Mouse (Mus musculus): ENCODE results near the gene Tmem208. TPM values are rescaled to one million over a fixed set of nuclear protein-coding genes. Genes with fewer than 3 reads are reported as not detected.
A peak's percentile ranks its signal among the peaks of the same experiment; 100 is the strongest.
"Not testable (repeated sequence)": the region's sequence is repeated elsewhere in the genome, so short reads cannot be mapped to it uniquely, and the experiment has no call there.

The Tmem208 gene
- polyA plus RNA-seq, 1 experiment from 2014 or later, result 87.5 TPM

DNA sequence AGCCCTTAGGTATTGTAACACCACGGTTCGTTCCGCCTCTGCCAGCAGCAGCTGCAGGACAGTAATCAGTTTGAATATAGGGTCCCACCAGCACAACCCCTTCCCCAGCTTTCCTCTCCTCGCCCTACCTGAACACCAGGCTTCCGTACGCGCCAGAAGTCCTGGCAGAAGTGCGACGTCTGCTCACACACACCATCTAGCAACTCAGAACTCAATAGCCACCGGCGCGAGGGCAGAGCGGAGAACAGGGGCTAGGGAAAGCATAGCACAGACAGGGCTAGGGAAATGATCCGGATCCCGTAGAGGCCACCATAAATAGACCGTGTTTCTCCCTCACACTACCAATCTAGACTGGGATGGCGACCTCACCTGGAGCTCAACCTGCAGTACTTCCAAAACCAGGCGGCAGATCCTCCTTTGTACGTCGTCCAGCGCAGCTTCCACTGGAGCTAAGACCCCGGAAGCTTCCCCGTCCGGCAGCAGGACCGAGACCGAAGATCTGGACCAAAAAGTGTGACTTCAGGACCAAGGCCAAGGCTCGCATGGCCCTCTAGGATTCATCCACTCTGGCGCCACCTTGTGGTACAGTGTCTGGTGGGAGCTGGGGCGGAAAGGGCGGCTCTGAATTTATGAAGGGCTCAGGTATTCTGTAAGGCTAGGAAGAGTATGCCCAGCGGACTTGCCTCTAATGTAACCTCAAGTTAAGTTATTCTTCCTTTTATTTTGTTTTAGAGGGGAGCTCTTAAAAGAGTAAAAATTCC, 35.4 kb upstream of the Tmem208 start:
- no peak for ATAC-seq (ENCODE audit: low FRiP score)
- H3K4me3 ChIP-seq (replicated peaks), result peak overlapping the region; percentile 54
- H3K27ac ChIP-seq, result no peak overlapping the region
- peaks cover under 1% of the 10 kb centered on the region; the same call in 1 of the 2 replicates for H3K36me3 ChIP-seq (replicated peaks)
- H3K4me2 ChIP-seq, result peak overlapping the region; percentile 80
- H3K27me3 ChIP-seq, result peaks cover 34% of the 10 kb centered on the region
- 6% methylated on average over 31 of the region's 31 CpGs for WGBS
- H3K9ac ChIP-seq, result 0 out of 2 replicates have a peak overlapping the region, but pooled peaks have one; percentile 61
- H3K4me1 ChIP-seq, result peaks cover 44% of the 10 kb centered on the region
- no peaks in the 10 kb centered on the region for H3K9me3 ChIP-seq

DNA sequence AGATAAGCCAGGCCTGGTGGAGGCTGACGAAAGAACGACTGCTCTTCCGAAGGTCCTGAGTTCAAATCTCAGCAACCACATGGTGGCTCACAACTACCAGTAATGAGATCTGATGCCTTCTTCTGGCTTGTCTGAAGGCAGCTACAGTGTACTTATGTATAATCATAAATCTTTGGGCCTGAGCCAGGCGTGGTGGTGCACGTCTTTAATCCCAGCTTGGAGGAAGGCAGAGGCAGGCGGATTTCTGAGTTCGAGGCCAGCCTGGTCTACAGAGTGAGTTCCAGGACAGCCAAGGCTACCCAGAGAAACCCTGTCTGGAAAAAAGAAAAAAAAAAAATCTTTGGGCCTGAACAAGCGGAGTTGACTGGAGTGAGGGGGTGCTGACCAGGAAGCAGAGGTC, 34.8 kb upstream of the Tmem208 start:
- H3K4me3 ChIP-seq (replicated peaks); H3K4me2 ChIP-seq; H3K9ac ChIP-seq; H3K36me3 ChIP-seq (replicated peaks); H3K27ac ChIP-seq; ATAC-seq (ENCODE audit: low FRiP score); H3K9me3 ChIP-seq: not testable (repeated sequence)
- peaks cover 39% of the 10 kb centered on the region for H3K4me1 ChIP-seq
- 86% methylated on average over 8 of the region's 8 CpGs for WGBS
- peaks cover 34% of the 10 kb centered on the region for H3K27me3 ChIP-seq

DNA sequence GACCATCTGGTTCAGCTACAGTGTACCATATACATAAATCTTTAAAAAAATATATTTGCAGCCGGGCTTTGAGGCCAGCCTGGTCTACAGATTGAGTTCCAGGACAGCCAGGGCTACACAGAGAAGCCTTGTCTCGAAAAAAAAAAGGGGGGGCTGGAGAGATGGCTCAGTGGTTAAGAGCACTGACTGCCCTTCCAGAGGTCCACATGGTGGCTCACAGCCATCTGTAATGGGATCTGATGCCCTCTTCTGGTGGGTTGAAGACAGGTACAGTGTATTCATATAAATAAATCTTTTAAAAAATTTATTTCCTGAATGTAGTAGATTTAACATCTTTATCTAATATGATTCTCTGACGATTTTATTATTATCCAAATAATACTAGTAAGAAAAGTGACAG, 34.4 kb upstream of the Tmem208 start:
- peaks cover 34% of the 10 kb centered on the region for H3K27me3 ChIP-seq
- H3K9ac ChIP-seq; H3K4me2 ChIP-seq; H3K36me3 ChIP-seq (replicated peaks); ATAC-seq (ENCODE audit: low FRiP score); H3K27ac ChIP-seq; H3K4me3 ChIP-seq (replicated peaks); H3K9me3 ChIP-seq: not testable (repeated sequence)
- WGBS, result 65% methylated on average over 3 of the region's 3 CpGs
- peaks cover 38% of the 10 kb centered on the region for H3K4me1 ChIP-seq

GRCm38 (mm10) chr8:105292471-105292870, 33.7 kb upstream of the Tmem208 start:
- Histone ChIP-seq H3K4me1 (peaks cover 36% of the 10 kb centered on the region), H3K27ac (no peak overlapping the region), H3K9ac (no peak overlapping the region), H3K27me3 (peaks cover 34% of the 10 kb centered on the region), H3K9me3 (no peaks in the 10 kb centered on the region), H3K36me3 (replicated peaks) (no peaks in the 10 kb centered on the region), H3K4me2 (no peak overlapping the region), H3K4me3 (replicated peaks) (no peak overlapping the region)
- no peak for ATAC-seq (ENCODE audit: low FRiP score)
- WGBS, result 82% methylated on average over 7 of the region's 7 CpGs

DNA sequence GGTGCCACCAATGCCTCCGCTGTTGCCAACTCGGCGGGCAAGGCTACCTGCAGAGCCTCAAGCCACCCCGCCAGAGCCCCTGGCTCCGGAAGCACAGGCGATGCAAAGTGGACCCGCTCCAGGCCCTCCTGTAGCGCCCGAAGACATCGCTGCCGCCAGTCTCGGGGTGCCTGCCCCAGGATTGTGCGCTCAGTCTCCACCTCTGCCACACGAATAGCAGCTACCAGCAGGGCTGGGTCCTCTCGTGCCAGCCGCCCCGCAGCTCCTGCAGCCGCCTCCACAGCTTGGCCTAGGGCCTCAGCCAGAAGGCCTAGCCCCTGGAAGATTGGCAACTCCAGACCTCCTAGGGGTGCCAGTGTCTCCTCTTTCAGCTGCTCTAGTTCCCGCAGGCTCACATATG, 32.7 kb upstream of the Tmem208 start:
- ATAC-seq (ENCODE audit: low FRiP score), result no peak
- Histone ChIP-seq H3K9me3 (no peaks in the 10 kb centered on the region), H3K9ac (no peak overlapping the region), H3K36me3 (replicated peaks) (no peaks in the 10 kb centered on the region), H3K4me2 (no peak overlapping the region), H3K4me1 (peaks cover 31% of the 10 kb centered on the region), H3K27ac (no peak overlapping the region), H3K27me3 (peaks cover 34% of the 10 kb centered on the region), H3K4me3 (replicated peaks) (no peak overlapping the region)
- WGBS, result 78% methylated on average over 19 of the region's 19 CpGs

- H3K9ac ChIP-seq, result no peak overlapping the region
- WGBS, result 61% methylated on average over 9 of the region's 9 CpGs
- no peak for ATAC-seq (ENCODE audit: low FRiP score)
- peaks cover 33% of the 10 kb centered on the region for H3K27me3 ChIP-seq
- no peak overlapping the region for H3K27ac ChIP-seq
- no peak overlapping the region for H3K4me2 ChIP-seq
- no peaks in the 10 kb centered on the region for H3K9me3 ChIP-seq
- peaks cover 31% of the 10 kb centered on the region for H3K4me1 ChIP-seq
- H3K4me3 ChIP-seq (replicated peaks), result no peak overlapping the region
- H3K36me3 ChIP-seq (replicated peaks), result peaks cover 8% of the 10 kb centered on the region
These were observed 31.4 kb upstream of the Tmem208 start for GRCm38 (mm10) chr8:105294776-105295175.

GRCm38 (mm10) chr8:105295256-105295655, 30.9 kb upstream of the Tmem208 start:
- H3K4me2 ChIP-seq, result no peak overlapping the region
- no peak overlapping the region for H3K27ac ChIP-seq
- H3K36me3 ChIP-seq (replicated peaks), result peaks cover 13% of the 10 kb centered on the region
- 78% methylated on average over 11 of the region's 11 CpGs for WGBS
- H3K9me3 ChIP-seq, result no peaks in the 10 kb centered on the region
- no peak overlapping the region for H3K9ac ChIP-seq
- H3K27me3 ChIP-seq, result peaks cover 28% of the 10 kb centered on the region
- no peak for ATAC-seq (ENCODE audit: low FRiP score)
- H3K4me3 ChIP-seq (replicated peaks), result no peak overlapping the region
- H3K4me1 ChIP-seq, result peaks cover 26% of the 10 kb centered on the region

GRCm38 (mm10) chr8:105295895-105296573, 30.1 kb upstream of the Tmem208 start, which contains the start of gene Exoc3l:
Gene Exoc3l (minus strand): TSS chr8:105296101.
- no peak within 1 kb of the TSS for H3K9ac ChIP-seq
- 74% methylated on average over 11 of the region's 11 CpGs for WGBS
- H3K27ac ChIP-seq, result no peak within 1 kb of the TSS

GRCm38 (mm10) chr8:105297511-105298192, 28.5 kb upstream of the Tmem208 start, which contains the start of gene E2f4:
Gene E2f4 (plus strand): TSS chr8:105297663.
- Histone ChIP-seq H3K4me1 (peaks cover 19% of the 10 kb centered on the region), H3K9ac (peak within 1 kb of the TSS; percentile 89), H3K9me3 (no peaks in the 10 kb centered on the region), H3K27me3 (peaks cover 10% of the 10 kb centered on the region), H3K27ac (peak within 1 kb of the TSS; percentile 59; the same call in 1 of the 2 replicates), H3K36me3 (replicated peaks) (peaks cover 36% of the 10 kb centered on the region), H3K4me2 (peak within 1 kb of the TSS; percentile 98), H3K4me3 (replicated peaks) (peak within 1 kb of the TSS; percentile 86)
- peak; percentile 90 for ATAC-seq (ENCODE audit: low FRiP score)
- under 1% methylated on average over 58 of the region's 58 CpGs for WGBS

More at GRCm38 (mm10) chr8:105295895-105296573, 30.1 kb upstream of the Tmem208 start, which contains the start of gene Exoc3l:
- no peak for ATAC-seq (ENCODE audit: low FRiP score)
- Histone ChIP-seq H3K4me2 (peak within 1 kb of the TSS; percentile 98), H3K4me1 (peaks cover 19% of the 10 kb centered on the region), H3K9me3 (no peaks in the 10 kb centered on the region), H3K27me3 (peaks cover 20% of the 10 kb centered on the region), H3K4me3 (replicated peaks) (peak within 1 kb of the TSS; percentile 86), H3K36me3 (replicated peaks) (peaks cover 20% of the 10 kb centered on the region)

DNA sequence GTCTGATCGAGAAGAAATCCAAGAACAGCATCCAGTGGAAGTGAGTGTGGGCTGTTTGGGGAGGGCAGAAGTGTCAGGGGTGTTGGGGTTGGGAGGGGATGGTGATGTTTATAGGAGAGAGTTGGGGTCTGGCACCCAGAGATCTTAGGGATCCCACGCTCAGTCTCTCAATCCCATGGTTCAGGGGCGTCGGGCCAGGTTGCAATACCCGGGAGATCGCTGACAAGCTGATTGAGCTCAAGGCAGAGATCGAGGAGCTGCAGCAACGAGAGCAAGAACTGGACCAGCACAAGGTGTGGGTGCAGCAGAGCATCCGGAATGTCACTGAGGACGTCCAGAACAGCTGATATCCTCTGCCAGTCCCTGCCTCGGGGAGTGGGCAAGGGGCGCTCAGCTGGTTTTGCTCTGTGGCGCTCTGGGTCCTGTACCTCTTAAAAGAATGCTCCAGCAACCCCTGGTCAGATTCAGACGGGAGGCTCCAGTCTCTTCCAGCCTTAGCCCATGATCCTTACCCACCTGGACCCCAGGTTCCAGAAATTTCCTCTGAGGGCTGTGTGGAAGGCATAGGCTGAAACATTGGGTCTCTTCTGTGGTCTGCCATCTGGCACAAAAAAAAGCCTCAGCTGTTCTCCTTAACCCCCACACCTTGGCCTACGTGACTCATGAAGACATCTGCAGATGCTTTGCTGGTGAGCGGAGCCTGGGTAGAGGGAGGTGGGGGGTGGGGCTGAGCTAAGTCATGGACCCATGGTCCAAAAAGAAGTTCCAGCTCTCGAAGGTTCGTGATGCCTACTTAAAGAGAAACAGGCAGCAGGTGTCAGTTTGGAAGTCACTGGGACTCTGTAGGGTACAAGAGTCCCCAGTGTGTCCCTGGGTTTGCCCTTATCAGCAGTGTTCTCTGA, 27.6 kb upstream of the Tmem208 start:
- 69% methylated on average over 18 of the region's 18 CpGs for WGBS
- H3K4me3 ChIP-seq (replicated peaks), result peak overlapping the region; percentile 86

GRCm38 (mm10) chr8:105299962-105300361, 26.2 kb upstream of the Tmem208 start:
- Histone ChIP-seq H3K36me3 (replicated peaks) (peaks cover 57% of the 10 kb centered on the region), H3K4me3 (replicated peaks) (no peak overlapping the region), H3K4me1 (peaks cover 27% of the 10 kb centered on the region), H3K27ac (no peak overlapping the region), H3K9ac (no peak overlapping the region), H3K27me3 (peaks cover 3% of the 10 kb centered on the region), H3K9me3 (no peaks in the 10 kb centered on the region), H3K4me2 (no peak overlapping the region)
- no peak for ATAC-seq (ENCODE audit: low FRiP score)
- 94% methylated on average over 8 of the region's 8 CpGs for WGBS

More for the DNA sequence above, 27.6 kb upstream of the Tmem208 start:
- H3K4me1 ChIP-seq, result peaks cover 19% of the 10 kb centered on the region
- peaks cover 44% of the 10 kb centered on the region for H3K36me3 ChIP-seq (replicated peaks)
- 0 out of 2 replicates have a peak overlapping the region, but pooled peaks have one; percentile 59 for H3K27ac ChIP-seq
- no peak for ATAC-seq (ENCODE audit: low FRiP score)
- peak overlapping the region; percentile 89 for H3K9ac ChIP-seq
- peaks cover 3% of the 10 kb centered on the region for H3K27me3 ChIP-seq
- peak overlapping the region; percentile 98 for H3K4me2 ChIP-seq
- H3K9me3 ChIP-seq, result no peaks in the 10 kb centered on the region

All from forebrain, embryonic 12.5 days (tissue).